Mouse (Mus musculus) forebrain, embryonic 12.5 days (tissue): Measurements from ENCODE around the gene Vps33a. TPM values are rescaled to one million over a fixed set of nuclear protein-coding genes. Genes with fewer than 3 reads are reported as not detected.

Experiments used
- ATAC-seq: fragments of 200-750 bp; cut with Nextera tagmentation; 2 replicates; pipeline ENCODE4 v1.8.0; 2017; ENCODE audit warnings: moderate TSS enrichment; ENCODE audit not compliant: low FRiP score
- H3K27ac ChIP-seq: fragments of 300-500 bp; sonication (generic); 2 replicates; pipeline ENCODE4 v1.5.1; 2016; ENCODE audit warnings: mild to moderate bottlenecking
- H3K27me3 ChIP-seq: fragments of 300-500 bp; sonication (generic); 2 replicates; pipeline ENCODE4 v1.6.1; 2016; ENCODE audit warnings: mild to moderate bottlenecking
- H3K36me3 ChIP-seq: fragments of 300-500 bp; sonication (generic); replicated peaks from 2 replicates; pipeline ENCODE4 v1.6.1; 2016; ENCODE audit warnings: mild to moderate bottlenecking
- H3K4me1 ChIP-seq: fragments of 300-500 bp; sonication (generic); 2 replicates; pipeline ENCODE4 v1.6.1; 2016
- H3K4me2 ChIP-seq: fragments of 300-500 bp; sonication (generic); 2 replicates; pipeline ENCODE4 v1.6.1; 2016; ENCODE audit warnings: mild to moderate bottlenecking, moderate library complexity
- H3K4me3 ChIP-seq: fragments of 300-500 bp; sonication (generic); replicated peaks from 2 replicates; pipeline ENCODE4 v1.5.1; 2016; ENCODE audit warnings: mild to moderate bottlenecking
- H3K9ac ChIP-seq: fragments of 300-500 bp; sonication (generic); 2 replicates; pipeline ENCODE4 v1.6.1; 2016; ENCODE audit warnings: mild to moderate bottlenecking
- H3K9me3 ChIP-seq: fragments of 300-500 bp; sonication (generic); 2 replicates; pipeline ENCODE4 v1.6.1; 2016
- WGBS: fragments of 180-500 bp; shearing (Covaris S2); methylation state at CpG from one replicate; pipeline ENCODE4 v1.1.7; 2016; 5-methylcytosine and 5-hydroxymethylcytosine counted together
- polyA plus RNA-seq: library from polyadenylated mRNA; unstranded; fragments of >200 nt; fragmentation: Nextera tagmentation; extraction: Ambion mirVana; gene quantifications from 2 replicates; pipeline ENCODE4 v1.2.1, GENCODE M21; 2016

The Vps33a gene
- 35.7 and 35.8 TPM in 2 replicates for polyA plus RNA-seq

GRCm38 (mm10) chr5:123572357-123573186, at the start of gene Vps33a:
Vps33a (minus strand) TSS chr5:123573038.
- H3K9ac ChIP-seq, result peak within 1 kb of the TSS; percentile 77
- no peaks in the 10 kb centered on the region for H3K9me3 ChIP-seq
- no peaks in the 10 kb centered on the region for H3K27me3 ChIP-seq
- H3K36me3 ChIP-seq, result peaks cover 24% of the 10 kb centered on the region
- peak within 1 kb of the TSS; percentile 91 for H3K4me2 ChIP-seq
- H3K4me3 ChIP-seq, result peak within 1 kb of the TSS; percentile 95
- peak within 1 kb of the TSS; percentile 70; the same call in 1 of the 2 replicates for H3K27ac ChIP-seq
- under 1% methylated on average over 53 of the region's 54 CpGs for WGBS
- ATAC-seq, result peak; percentile 94
- peaks cover 12% of the 10 kb centered on the region for H3K4me1 ChIP-seq

GRCm38 (mm10) chr5:123622421-123622820, 49.6 kb upstream of the Vps33a start:
- no peak overlapping the region for H3K9ac ChIP-seq
- H3K9me3 ChIP-seq, result no peaks in the 10 kb centered on the region
- H3K4me3 ChIP-seq, result no peak overlapping the region
- H3K27ac ChIP-seq, result no peak overlapping the region
- no peak overlapping the region for H3K4me2 ChIP-seq
- H3K4me1 ChIP-seq, result no peaks in the 10 kb centered on the region
- no peak for ATAC-seq
- H3K36me3 ChIP-seq, result peaks cover 50% of the 10 kb centered on the region
- H3K27me3 ChIP-seq, result no peaks in the 10 kb centered on the region
- WGBS, result 77% methylated on average over 13 of the region's 13 CpGs

- no peaks in the 10 kb centered on the region for H3K27me3 ChIP-seq
- no peaks in the 10 kb centered on the region for H3K9me3 ChIP-seq
- no peak overlapping the region for H3K9ac ChIP-seq
- ATAC-seq, result no peak
- no peak overlapping the region for H3K27ac ChIP-seq
- 77% methylated on average over 2 of the region's 2 CpGs for WGBS
- H3K4me2 ChIP-seq, result no peak overlapping the region
- H3K36me3 ChIP-seq, result peaks cover 75% of the 10 kb centered on the region
- H3K4me1 ChIP-seq, result no peaks in the 10 kb centered on the region
- H3K4me3 ChIP-seq, result no peak overlapping the region
Observed at GRCm38 (mm10) chr5:123618558-123618957, 45.7 kb upstream of the Vps33a start.

GRCm38 (mm10) chr5:123614246-123614645, 41.4 kb upstream of the Vps33a start:
- H3K4me1 ChIP-seq, result no peaks in the 10 kb centered on the region
- H3K4me2 ChIP-seq, result no peak overlapping the region
- H3K27ac ChIP-seq, result no peak overlapping the region
- no peak overlapping the region for H3K4me3 ChIP-seq
- H3K9me3 ChIP-seq, result no peaks in the 10 kb centered on the region
- peaks cover 82% of the 10 kb centered on the region for H3K36me3 ChIP-seq
- no peaks in the 10 kb centered on the region for H3K27me3 ChIP-seq
- ATAC-seq, result no peak
- WGBS, result 95% methylated on average over 24 of the region's 24 CpGs
- no peak overlapping the region for H3K9ac ChIP-seq

- Histone ChIP-seq H3K4me3 (no peak overlapping the region), H3K4me2 (no peak overlapping the region), H3K27ac (no peak overlapping the region), H3K27me3 (no peaks in the 10 kb centered on the region), H3K9me3 (no peaks in the 10 kb centered on the region), H3K9ac (no peak overlapping the region), H3K36me3 (peaks cover 88% of the 10 kb centered on the region), H3K4me1 (no peaks in the 10 kb centered on the region)
- 28% methylated on average over 4 of the region's 4 CpGs for WGBS
- no peak for ATAC-seq
Observed at GRCm38 (mm10) chr5:123609843-123610242, 37.0 kb upstream of the Vps33a start.

- Histone ChIP-seq H3K27me3 (no peaks in the 10 kb centered on the region), H3K4me1 (no peaks in the 10 kb centered on the region), H3K4me3 (no peak overlapping the region), H3K9me3 (no peaks in the 10 kb centered on the region), H3K4me2 (no peak overlapping the region), H3K27ac (no peak overlapping the region), H3K36me3 (peaks cover 87% of the 10 kb centered on the region), H3K9ac (no peak overlapping the region)
- no peak for ATAC-seq
- WGBS, result 94% methylated on average over 7 of the region's 7 CpGs
Observed at GRCm38 (mm10) chr5:123609416-123609815, 36.6 kb upstream of the Vps33a start.

GRCm38 (mm10) chr5:123607211-123607669, 34.4 kb upstream of the Vps33a start:
- 75% methylated on average over 3 of the region's 3 CpGs for WGBS
- Histone ChIP-seq H3K27ac (no peak overlapping the region), H3K27me3 (no peaks in the 10 kb centered on the region), H3K4me1 (no peaks in the 10 kb centered on the region), H3K9ac (no peak overlapping the region), H3K9me3 (no peaks in the 10 kb centered on the region), H3K4me3 (no peak overlapping the region), H3K36me3 (peaks cover 80% of the 10 kb centered on the region), H3K4me2 (no peak overlapping the region)
- ATAC-seq, result no peak

GRCm38 (mm10) chr5:123603496-123603895, 30.7 kb upstream of the Vps33a start:
- no peak overlapping the region for H3K4me2 ChIP-seq
- H3K27me3 ChIP-seq, result no peaks in the 10 kb centered on the region
- no peaks in the 10 kb centered on the region for H3K9me3 ChIP-seq
- H3K4me3 ChIP-seq, result no peak overlapping the region
- H3K9ac ChIP-seq, result no peak overlapping the region
- WGBS, result 65% methylated on average over 11 of the region's 11 CpGs
- ATAC-seq, result no peak
- peaks cover 74% of the 10 kb centered on the region for H3K36me3 ChIP-seq
- H3K27ac ChIP-seq, result no peak overlapping the region
- H3K4me1 ChIP-seq, result no peaks in the 10 kb centered on the region

- Histone ChIP-seq H3K27me3 (no peaks in the 10 kb centered on the region), H3K36me3 (peaks cover 71% of the 10 kb centered on the region), H3K4me2 (no peak overlapping the region), H3K9ac (no peak overlapping the region), H3K4me3 (no peak overlapping the region), H3K4me1 (no peaks in the 10 kb centered on the region), H3K27ac (no peak overlapping the region), H3K9me3 (no peaks in the 10 kb centered on the region)
- ATAC-seq, result no peak
- WGBS, result 95% methylated on average over 6 of the region's 6 CpGs
Observed at GRCm38 (mm10) chr5:123602174-123602573, 29.3 kb upstream of the Vps33a start.

GRCm38 (mm10) chr5:123599319-123599718, 26.5 kb upstream of the Vps33a start:
- Histone ChIP-seq H3K9me3 (no peaks in the 10 kb centered on the region), H3K36me3 (peaks cover 54% of the 10 kb centered on the region), H3K4me2 (no peak overlapping the region), H3K4me3 (no peak overlapping the region), H3K9ac (no peak overlapping the region), H3K27ac (no peak overlapping the region), H3K27me3 (no peaks in the 10 kb centered on the region), H3K4me1 (no peaks in the 10 kb centered on the region)
- ATAC-seq, result no peak
- WGBS, result 67% methylated on average over 6 of the region's 6 CpGs

- no peaks in the 10 kb centered on the region for H3K27me3 ChIP-seq
- H3K4me3 ChIP-seq, result no peak overlapping the region
- 80% methylated on average over 10 of the region's 10 CpGs for WGBS
- H3K4me2 ChIP-seq, result no peak overlapping the region
- peaks cover 53% of the 10 kb centered on the region for H3K36me3 ChIP-seq
- no peak for ATAC-seq
- H3K9ac ChIP-seq, result no peak overlapping the region
- H3K4me1 ChIP-seq, result no peaks in the 10 kb centered on the region
- H3K27ac ChIP-seq, result no peak overlapping the region
- H3K9me3 ChIP-seq, result no peaks in the 10 kb centered on the region
Observed at GRCm38 (mm10) chr5:123593622-123594280, 20.9 kb upstream of the Vps33a start.

GRCm38 (mm10) chr5:123580043-123580442, 7.2 kb upstream of the Vps33a start:
- no peak overlapping the region for H3K9ac ChIP-seq
- H3K36me3 ChIP-seq, result peaks cover 57% of the 10 kb centered on the region
- H3K9me3 ChIP-seq, result no peaks in the 10 kb centered on the region
- H3K4me1 ChIP-seq, result no peaks in the 10 kb centered on the region
- H3K27ac ChIP-seq, result no peak overlapping the region
- ATAC-seq, result no peak
- H3K4me2 ChIP-seq, result no peak overlapping the region
- no peak overlapping the region for H3K4me3 ChIP-seq
- H3K27me3 ChIP-seq, result no peaks in the 10 kb centered on the region
- 92% methylated on average over 6 of the region's 6 CpGs for WGBS
